Mouse (Mus musculus): ENCODE data around the gene Sec14l2. TPM values are rescaled to one million over a fixed set of nuclear protein-coding genes. Genes with fewer than 3 reads are reported as not detected.

Sec14l2 gene
- polyA plus RNA-seq, 1 experiment: 0.42 TPM

GRCm38 (mm10) chr11:4096054-4096984 is 26.9 kb downstream of the Sec14l2 start:
- 5% methylated on average over 45 of the region's 45 CpGs for WGBS
- TF ChIP-seq CTCF (IDR thresholded peaks at IDR 0.05; ENCODE audit: borderline replicate concordance, control insufficient read depth, extremely low read depth, insufficient read depth, low read length, poor library complexity): no peak
- peak; percentile 86 for TF ChIP-seq POLR2A (IDR thresholded peaks at IDR 0.05; ENCODE audit: control insufficient read depth, extremely low read depth, insufficient read depth, low read length, poor library complexity)

GRCm38 (mm10) chr11:4095171-4096053 is 27.8 kb downstream of the Sec14l2 start, which contains the start of gene Mtfp1:
Gene Mtfp1, minus strand, starts transcription at chr11:4095445.
- TF ChIP-seq POLR2A (IDR thresholded peaks at IDR 0.05; ENCODE audit: control insufficient read depth, extremely low read depth, insufficient read depth, low read length, poor library complexity): no peak
- TF ChIP-seq CTCF (IDR thresholded peaks at IDR 0.05; ENCODE audit: borderline replicate concordance, control insufficient read depth, extremely low read depth, insufficient read depth, low read length, poor library complexity): no peak
- Histone ChIP-seq H3K4me1 (replicated peaks; ENCODE audit: control insufficient read depth, insufficient read depth, low read length) (peaks cover 20% of the 10 kb centered on the region), H3K27ac (ENCODE audit: control insufficient read depth, insufficient read depth, low read length) (peak within 1 kb of the TSS; percentile 42), H3K36me3 (ENCODE audit: control insufficient read depth, insufficient read depth, low read length) (no peaks in the 10 kb centered on the region), H3K4me3 (ENCODE audit: control insufficient read depth, insufficient read depth, low read length) (peak within 1 kb of the TSS; percentile 65), H3K27me3 (ENCODE audit: control insufficient read depth, insufficient read depth, low read length) (no peaks in the 10 kb centered on the region)
- peak; percentile 70 for DNase-seq
- 11% methylated on average over 34 of the region's 34 CpGs for WGBS

More at GRCm38 (mm10) chr11:4096054-4096984, 26.9 kb downstream of the Sec14l2 start:
- Histone ChIP-seq H3K27me3 (ENCODE audit: control insufficient read depth, insufficient read depth, low read length) (no peaks in the 10 kb centered on the region), H3K4me3 (ENCODE audit: control insufficient read depth, insufficient read depth, low read length) (peak overlapping the region; percentile 65), H3K4me1 (replicated peaks; ENCODE audit: control insufficient read depth, insufficient read depth, low read length) (peaks cover 20% of the 10 kb centered on the region), H3K27ac (ENCODE audit: control insufficient read depth, insufficient read depth, low read length) (peak overlapping the region; percentile 42), H3K36me3 (ENCODE audit: control insufficient read depth, insufficient read depth, low read length) (no peaks in the 10 kb centered on the region)
- peak; percentile 94 for DNase-seq

- Histone ChIP-seq H3K27me3 (ENCODE audit: control insufficient read depth, insufficient read depth, low read length) (no peaks in the 10 kb centered on the region), H3K27ac (ENCODE audit: control insufficient read depth, insufficient read depth, low read length) (no peak overlapping the region), H3K4me3 (ENCODE audit: control insufficient read depth, insufficient read depth, low read length) (peak overlapping the region; percentile 2), H3K4me1 (replicated peaks; ENCODE audit: control insufficient read depth, insufficient read depth, low read length) (peaks cover 20% of the 10 kb centered on the region), H3K36me3 (ENCODE audit: control insufficient read depth, insufficient read depth, low read length) (no peaks in the 10 kb centered on the region)
- 9% methylated on average over 24 of the region's 24 CpGs for WGBS
- TF ChIP-seq CTCF (IDR thresholded peaks at IDR 0.05; ENCODE audit: borderline replicate concordance, control insufficient read depth, extremely low read depth, insufficient read depth, low read length, poor library complexity) (peak; percentile 73; the same call in 1 of the 2 replicates), POLR2A (IDR thresholded peaks at IDR 0.05; ENCODE audit: control insufficient read depth, extremely low read depth, insufficient read depth, low read length, poor library complexity) (no peak)
- DNase-seq: peak; percentile 60
Measured at GRCm38 (mm10) chr11:4094378-4095170, 28.6 kb downstream of the Sec14l2 start.

GRCm38 (mm10) chr11:4093459-4094377 is 29.5 kb downstream of the Sec14l2 start:
- H3K27me3 ChIP-seq (ENCODE audit: control insufficient read depth, insufficient read depth, low read length): no peaks in the 10 kb centered on the region
- H3K4me3 ChIP-seq (ENCODE audit: control insufficient read depth, insufficient read depth, low read length): no peak overlapping the region
- H3K4me1 ChIP-seq (replicated peaks; ENCODE audit: control insufficient read depth, insufficient read depth, low read length): peaks cover 20% of the 10 kb centered on the region
- H3K36me3 ChIP-seq (ENCODE audit: control insufficient read depth, insufficient read depth, low read length): no peaks in the 10 kb centered on the region
- no peak for TF ChIP-seq POLR2A (IDR thresholded peaks at IDR 0.05; ENCODE audit: control insufficient read depth, extremely low read depth, insufficient read depth, low read length, poor library complexity)
- no peak for TF ChIP-seq CTCF (IDR thresholded peaks at IDR 0.05; ENCODE audit: borderline replicate concordance, control insufficient read depth, extremely low read depth, insufficient read depth, low read length, poor library complexity)
- H3K27ac ChIP-seq (ENCODE audit: control insufficient read depth, insufficient read depth, low read length): no peak overlapping the region
- WGBS: 92% methylated on average over 18 of the region's 18 CpGs
- DNase-seq: no peak

DNA sequence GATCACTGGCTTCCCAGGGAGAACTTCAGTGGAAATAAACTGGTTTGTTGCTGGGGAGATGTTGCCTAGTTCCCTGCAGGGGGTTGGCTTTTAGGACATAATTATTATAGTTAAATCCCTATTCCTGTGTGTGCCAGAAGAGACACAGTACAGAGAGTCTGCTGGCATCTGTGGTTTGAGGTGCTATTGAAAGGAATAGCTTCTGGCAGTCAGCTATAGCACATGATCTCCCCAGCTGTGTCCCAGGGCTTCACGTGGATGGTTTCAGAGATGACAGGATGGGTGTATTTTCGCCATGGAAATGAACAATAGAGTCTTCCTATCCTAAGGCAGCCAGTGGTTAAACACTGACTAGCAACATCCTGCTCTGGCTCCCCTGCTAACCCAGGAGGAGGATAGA is 35.9 kb downstream of the Sec14l2 start:
- WGBS: 77% methylated on average over 2 of the region's 2 CpGs
- no peak for DNase-seq
- H3K4me1 ChIP-seq (replicated peaks; ENCODE audit: control insufficient read depth, insufficient read depth, low read length): no peaks in the 10 kb centered on the region
- H3K4me3 ChIP-seq (ENCODE audit: control insufficient read depth, insufficient read depth, low read length): no peak overlapping the region
- no peaks in the 10 kb centered on the region for H3K27me3 ChIP-seq (ENCODE audit: control insufficient read depth, insufficient read depth, low read length)
- no peaks in the 10 kb centered on the region for H3K36me3 ChIP-seq (ENCODE audit: control insufficient read depth, insufficient read depth, low read length)
- H3K27ac ChIP-seq (ENCODE audit: control insufficient read depth, insufficient read depth, low read length): no peak overlapping the region
- TF ChIP-seq POLR2A (IDR thresholded peaks at IDR 0.05; ENCODE audit: control insufficient read depth, extremely low read depth, insufficient read depth, low read length, poor library complexity) (no peak), CTCF (IDR thresholded peaks at IDR 0.05; ENCODE audit: borderline replicate concordance, control insufficient read depth, extremely low read depth, insufficient read depth, low read length, poor library complexity) (no peak)

Data from thymus, adult 2 months (tissue).